Mouse (Mus musculus): ENCODE measurements around the gene Mastl.

Mastl gene

DNA sequence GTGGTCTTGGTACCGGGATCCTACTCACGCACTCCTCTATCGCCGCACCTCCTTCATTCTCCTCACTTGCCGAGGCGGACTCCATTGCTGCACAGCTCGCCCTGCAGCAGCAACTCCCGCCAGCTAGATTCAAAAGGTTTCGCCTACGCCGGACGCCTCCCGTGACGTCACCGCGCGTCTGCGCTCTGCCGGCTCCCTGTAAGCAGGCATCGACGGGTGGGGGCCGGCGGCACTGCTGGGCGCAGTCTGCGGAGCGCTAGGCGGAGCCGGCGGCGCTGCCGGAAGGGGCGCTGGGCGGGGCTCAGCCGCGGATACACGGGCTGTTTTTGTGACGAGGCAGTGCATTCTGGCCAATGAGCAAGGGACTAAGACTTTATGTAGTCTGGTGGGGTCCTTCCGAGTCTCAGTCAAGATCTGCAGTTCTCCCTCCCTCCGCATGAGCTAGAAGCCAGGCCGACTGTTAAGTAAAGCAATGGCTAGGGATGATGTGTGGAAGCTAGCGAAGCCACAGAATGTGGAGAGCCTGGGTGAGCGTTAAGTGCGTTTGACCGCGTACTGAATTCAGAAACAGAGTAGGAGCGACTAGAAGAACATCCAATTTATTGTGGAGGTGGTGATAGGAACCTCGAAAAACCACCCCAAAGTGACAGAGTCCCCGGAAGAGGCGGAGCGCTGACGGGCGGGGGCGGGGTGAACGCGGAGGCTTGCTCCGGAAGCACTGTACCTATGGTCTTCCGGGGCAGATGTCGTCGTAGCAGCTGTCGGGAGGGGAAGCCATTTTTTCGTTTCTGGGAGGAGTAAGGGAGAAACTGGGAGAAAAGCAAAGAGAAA lies at the start of gene Mastl, which contains the start of gene Yme1l1:
Gene Mastl (minus strand): TSS at position 248 of the 831 bp plus-strand sequence.
Gene Yme1l1 (plus strand): TSS at position 593 of the 831 bp plus-strand sequence.
- DNase-seq: peak; percentile 99

DNA sequence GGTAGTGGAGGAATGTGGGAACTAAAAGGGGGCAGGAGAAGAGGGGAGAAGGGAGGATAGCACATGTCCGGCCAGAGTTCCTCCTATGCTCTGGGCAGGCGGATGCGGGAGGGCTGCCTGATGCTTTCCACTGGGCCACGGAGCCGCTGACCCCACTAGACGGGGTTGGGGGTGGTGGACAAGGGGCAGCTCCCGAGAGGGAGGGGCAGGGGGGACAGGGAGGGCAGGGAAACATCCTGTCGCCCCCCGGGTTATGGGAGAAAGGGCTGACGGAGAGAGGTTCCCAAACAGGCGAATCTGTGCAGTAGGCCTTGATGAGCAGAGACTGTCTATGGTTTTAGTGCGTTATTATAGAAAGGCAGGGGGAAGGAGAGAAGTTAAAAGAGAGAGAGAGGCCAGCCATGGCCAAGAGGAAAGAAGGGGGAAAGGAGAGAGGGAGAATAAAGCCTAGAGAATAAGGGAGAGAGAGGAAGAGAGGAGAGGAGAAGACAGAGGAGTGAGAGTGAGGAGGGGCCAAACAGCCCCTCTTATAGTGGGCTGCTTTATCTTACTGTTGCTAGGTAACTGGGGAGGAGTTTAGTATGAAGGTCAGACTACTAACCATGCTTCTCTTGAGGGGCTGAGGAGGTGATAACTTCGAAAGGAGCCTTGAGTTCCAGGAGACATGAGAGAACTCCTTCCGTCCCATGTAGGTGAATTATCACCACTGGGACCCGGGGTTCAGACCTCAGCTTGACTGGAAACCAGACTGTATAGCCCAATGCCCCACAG lies 47.3 kb upstream of the Mastl start:
- DNase-seq: peak; percentile 6

DNA sequence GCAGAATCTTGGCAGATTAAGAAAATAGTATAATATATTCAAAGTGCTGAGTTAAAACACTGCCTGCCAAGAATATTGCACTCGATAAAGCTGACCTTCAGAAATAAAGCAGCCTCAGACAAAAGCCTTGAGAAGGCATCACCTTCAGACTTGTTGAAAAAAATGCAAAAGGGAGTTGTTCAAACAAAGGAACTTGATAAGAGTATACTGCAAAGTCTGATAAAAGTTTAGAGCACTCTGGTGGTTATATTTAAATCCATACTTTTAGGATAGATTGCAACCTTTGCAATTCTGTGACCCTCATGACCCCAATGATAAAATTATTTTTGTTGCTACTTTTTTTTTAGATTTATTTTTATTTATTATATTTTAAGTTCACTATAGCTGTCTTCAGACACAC lies 45.2 kb upstream of the Mastl start:
- no peak for DNase-seq

DNA sequence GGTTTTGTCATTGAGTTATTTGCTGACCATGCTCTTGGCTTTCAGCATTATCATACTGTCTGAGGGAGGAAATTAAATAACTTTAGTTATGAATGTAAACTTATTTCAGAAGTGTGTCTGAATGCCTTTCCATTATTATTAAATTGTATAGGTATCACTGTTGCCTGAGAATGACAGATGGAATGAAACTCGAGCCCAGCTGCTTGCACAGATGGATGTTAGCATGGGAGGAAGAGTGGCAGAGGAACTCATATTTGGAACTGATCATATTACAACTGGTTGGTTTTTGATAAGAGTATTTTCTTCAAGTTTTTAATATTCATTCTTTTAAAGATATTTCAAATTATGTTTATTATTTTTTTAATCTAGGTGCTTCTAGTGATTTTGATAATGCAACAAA lies 38.5 kb upstream of the Mastl start:
- DNase-seq: no peak

DNA sequence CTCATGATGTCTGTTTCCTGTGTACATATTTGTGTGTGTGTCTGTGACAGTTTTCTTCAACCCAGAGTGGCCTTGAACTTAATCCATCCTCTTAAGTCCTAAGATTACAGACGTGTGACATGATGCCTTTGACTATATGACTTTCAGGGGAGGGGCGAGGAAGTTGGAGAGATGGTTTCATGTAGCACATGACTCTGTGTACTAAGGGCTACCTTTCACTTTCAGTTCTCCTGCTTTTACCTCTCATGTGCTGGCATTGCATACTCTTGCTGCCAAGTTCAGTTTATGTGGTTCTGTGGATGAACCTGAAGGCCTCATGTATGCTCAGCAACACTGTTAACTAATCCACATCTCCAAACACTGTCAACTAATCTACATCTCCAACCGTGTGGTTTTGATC lies 16.5 kb upstream of the Mastl start:
- DNase-seq: no peak

DNA sequence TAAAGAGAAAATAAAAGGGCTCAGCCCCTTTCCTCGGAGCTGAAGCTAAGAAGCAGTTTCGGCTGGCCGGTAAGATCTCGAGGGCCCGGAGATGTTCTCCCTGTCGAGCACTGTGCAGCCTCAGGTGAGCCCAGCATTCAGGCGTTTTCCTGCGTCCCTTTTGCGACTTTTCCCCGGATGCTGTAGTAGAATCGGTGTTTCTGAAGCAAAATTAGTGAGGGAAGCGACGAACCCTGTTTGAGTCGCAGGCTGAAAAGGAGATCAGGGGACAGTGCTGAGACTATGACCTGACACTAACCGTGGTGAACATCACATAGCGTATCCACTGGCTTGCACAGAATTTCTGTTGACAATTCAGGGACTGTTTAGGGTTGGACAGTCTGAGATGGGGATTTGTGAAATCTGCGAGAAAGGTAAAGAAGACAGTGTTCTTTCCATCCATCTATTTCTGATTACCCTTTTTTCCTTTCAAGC lies 821 bp upstream of the Mastl start:
- no peak for DNase-seq

DNA sequence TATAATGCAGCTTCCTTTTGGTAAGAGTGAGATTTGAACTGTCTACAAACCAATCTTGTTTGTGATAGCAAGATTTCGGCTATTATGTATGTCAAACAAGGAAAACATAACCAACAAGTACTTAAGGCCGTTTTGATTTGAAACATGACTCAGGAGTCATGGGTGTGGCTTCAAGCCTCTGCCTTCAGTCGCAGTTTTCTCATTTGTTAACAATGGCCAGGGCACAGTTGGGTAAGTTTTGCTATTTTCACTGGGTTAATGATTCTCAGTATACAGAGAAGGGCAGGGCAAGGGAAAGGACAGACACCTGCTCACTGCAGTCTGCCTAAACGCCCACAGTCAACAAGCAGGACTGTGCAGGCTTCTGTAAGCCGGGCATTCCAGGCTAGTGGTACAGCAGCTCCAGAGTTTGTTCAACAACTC lies 614 bp downstream of the Mastl start:
- DNase-seq: no peak

DNA sequence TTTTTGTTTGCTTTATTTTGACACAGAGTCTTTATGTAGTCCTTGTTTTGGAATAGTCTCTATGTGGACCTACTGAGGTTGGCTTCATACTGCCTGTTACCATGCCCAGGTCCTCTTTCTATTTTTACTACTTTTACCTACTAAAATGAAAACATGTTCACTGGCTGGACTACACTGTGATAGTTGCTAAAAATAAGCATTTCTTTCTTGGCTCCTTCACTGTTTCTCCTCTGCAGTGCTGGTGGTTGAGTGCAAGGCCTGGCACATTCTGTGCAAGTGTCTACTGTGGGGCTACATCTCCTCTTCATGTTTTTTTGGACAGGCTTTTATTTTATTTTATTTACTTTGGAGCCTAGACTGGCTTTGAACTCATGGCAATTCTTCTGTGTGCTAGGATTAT lies 36.3 kb downstream of the Mastl start:
- no peak for DNase-seq

DNA sequence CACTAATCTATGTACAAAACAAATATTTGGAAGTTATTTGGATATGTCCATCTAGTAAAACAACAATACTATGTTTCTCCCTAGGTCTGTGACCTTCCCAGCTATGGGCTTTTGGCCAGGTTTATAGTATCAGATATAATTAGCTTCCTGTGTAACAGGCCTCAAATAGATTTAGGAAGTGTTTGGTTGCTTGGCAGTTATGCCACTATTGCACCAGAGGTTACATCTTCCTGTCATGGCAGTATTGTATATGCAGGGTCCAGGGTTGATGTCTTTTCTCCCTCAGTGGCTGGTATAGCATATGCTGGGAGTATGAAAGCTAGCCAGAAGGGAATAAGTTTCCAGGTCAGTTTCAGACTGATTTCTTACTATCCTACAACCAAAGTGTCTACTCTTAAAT lies 53.6 kb downstream of the Mastl start:
- no peak for DNase-seq

DNA sequence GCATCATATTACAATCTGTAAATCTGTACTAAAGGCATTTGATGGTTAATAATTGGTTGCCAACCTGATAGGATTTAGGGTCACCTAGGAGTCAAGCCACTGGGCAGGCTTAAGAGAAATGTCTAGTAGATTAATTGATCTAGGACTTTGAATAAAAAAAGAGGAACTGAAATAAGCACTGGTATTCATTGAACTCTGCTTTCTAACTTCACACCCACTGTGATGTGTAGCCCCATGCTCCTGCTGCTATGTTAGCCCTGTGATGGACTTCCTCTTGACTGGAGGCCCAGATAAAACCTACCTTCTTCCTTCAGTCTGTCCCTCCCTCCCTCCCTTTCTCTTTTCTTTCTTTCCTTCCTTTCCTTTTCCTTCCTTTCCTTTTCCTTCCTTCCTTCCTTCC lies 58.8 kb downstream of the Mastl start:
- no peak for DNase-seq

DNA sequence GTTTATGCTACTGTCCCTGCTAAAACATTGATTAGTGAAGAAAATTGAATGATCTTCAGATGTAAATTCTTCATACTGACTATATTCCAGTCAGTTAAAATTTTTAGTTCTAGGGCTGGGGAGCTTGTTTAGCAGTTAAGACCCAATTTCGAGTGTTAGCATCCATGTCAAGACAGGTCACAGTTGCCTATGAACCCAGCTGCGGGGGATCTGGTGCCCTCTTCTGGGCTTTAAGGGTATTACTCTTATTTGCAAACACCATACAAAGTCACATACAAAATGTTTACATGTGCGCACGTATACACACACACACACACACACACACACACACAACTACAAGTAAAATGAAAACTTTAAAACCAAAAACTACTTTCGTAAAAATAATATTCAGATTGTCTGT lies 63.6 kb downstream of the Mastl start:
- peak; percentile 63 for DNase-seq

DNA sequence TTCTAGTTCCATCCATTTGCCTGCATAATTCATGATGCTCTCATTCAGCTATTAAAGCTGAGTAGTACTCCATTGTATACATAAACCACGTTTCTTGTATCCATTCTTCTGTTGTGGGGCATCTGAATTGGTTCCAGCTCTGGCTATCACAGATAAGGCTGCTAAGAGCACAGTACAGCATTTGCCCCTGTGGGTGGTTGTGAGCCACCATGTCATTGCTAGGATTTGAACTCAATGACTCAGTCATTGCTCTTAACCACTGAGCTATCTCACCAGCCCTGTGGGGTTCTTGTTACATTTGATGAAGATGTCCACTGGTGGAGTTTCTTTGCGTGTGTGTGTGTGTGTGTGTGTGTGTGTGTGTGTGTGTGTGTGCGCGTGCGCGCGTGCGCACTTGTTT lies 71.3 kb downstream of the Mastl start:
- DNase-seq: no peak

DNA sequence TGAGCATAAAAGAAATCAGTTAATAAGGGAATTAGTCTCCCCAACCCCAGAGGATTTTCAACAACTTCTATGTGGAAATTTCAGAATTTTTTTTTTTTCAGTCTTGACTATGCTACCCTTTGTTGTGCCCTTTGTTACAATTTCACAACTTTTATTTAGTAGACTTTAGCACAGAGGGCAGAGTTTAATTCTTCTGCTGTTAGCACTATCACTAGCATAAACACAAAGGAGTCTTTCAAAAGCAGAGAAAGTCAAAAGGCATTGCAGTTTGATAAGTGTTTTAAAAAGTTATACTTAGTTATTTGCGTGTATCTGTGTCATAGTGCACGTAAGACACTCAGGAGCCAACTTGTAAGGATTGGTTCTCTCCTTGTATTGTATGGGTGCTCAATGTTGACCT lies 77.2 kb downstream of the Mastl start:
- no peak for DNase-seq

DNA sequence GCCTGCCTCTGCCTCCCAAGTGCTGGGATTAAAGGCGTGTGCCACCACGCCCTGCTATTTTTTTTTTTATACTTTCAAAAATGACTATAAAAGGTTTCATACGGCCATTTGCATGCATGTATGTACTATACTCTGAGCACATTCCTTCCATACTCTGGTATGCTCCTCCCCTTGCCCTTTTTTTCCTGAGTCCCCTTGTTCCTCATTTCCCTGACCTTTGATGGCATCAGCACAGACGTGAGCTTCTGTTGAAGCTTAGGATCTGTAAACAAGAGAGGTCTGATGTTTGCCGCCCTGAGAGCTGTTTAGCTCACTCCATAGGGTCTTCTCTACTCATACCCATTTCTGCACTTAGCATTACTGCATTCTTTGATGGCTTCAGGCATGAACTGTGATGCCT lies 78.1 kb downstream of the Mastl start:
- no peak for DNase-seq

DNA sequence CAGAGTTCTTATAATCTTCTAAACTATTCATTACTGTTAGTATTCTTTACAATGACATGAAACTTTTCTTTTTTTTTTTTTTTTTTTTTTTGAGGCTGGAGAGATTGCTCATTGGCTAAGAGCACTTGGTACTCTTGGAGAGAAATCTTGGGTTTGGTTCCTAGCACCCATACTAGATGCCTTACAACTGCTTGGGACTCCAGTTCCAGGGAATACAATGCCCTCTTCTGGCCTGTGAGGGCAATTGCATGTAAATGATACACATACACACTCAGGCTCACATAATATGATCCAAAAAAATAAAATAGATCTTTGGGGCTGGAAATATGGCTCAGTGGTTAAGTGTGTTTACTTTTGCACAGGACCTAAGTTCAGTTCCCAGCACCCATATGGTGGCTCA lies 79.0 kb downstream of the Mastl start:
- no peak for DNase-seq

DNA sequence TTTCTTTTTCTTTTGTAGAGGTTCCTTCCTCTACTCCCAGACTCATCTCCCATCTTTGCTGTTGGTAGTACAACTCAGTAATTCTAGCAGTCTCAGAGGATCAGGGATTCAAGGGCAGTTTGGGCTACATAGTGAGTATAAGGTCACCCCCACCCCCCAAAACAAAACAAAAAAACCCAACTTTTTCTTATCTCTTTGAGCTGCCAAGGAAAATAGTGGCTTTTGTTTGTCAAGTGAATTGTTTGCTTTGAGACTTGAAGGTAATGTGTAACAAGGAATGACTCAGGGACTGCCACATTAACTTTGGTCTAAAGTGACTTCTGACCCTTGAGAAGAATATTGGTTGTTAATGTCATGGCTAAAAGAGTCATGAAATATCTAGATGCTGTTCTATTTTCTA lies 80.0 kb downstream of the Mastl start:
- no peak for DNase-seq

DNA sequence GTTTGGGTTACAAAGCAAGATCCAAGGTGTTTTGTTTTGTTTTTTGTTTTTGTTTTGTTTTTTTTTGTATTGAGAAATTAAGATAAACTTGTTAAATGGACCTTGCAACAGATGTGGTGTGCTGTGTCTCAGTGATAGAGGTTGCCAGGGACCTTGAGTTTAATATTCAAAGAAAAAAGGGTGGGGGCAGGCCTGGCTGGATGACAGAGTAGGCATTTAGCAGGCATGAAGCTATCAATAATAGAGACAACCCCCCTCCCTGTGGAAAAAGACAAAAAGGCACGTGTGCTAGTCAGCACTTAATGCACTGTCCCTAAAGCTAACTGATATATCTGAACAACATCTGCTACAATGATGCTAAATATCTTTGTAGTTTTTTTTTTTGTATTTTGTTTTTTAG lies 84.4 kb downstream of the Mastl start:
- no peak for DNase-seq

DNA sequence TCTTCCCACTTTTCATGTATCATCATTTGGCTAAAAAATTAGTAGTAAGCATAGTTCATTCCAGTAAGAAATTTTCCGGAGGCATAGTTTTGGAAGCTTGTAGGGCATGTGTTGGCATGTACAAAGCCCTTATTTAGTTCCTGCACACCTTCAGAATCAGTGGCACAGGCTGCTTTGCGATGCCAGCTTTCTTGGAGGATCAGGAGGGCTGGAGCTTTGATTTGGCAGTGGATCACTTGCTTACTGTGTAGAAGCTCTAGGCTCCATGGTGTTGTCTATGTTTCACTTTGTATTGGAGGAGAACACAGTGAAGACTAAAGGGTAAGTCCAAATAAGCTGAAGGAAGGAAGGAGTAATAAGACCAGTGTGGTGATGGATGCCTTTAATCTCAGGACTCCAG lies 85.3 kb downstream of the Mastl start:
- DNase-seq: no peak

DNA sequence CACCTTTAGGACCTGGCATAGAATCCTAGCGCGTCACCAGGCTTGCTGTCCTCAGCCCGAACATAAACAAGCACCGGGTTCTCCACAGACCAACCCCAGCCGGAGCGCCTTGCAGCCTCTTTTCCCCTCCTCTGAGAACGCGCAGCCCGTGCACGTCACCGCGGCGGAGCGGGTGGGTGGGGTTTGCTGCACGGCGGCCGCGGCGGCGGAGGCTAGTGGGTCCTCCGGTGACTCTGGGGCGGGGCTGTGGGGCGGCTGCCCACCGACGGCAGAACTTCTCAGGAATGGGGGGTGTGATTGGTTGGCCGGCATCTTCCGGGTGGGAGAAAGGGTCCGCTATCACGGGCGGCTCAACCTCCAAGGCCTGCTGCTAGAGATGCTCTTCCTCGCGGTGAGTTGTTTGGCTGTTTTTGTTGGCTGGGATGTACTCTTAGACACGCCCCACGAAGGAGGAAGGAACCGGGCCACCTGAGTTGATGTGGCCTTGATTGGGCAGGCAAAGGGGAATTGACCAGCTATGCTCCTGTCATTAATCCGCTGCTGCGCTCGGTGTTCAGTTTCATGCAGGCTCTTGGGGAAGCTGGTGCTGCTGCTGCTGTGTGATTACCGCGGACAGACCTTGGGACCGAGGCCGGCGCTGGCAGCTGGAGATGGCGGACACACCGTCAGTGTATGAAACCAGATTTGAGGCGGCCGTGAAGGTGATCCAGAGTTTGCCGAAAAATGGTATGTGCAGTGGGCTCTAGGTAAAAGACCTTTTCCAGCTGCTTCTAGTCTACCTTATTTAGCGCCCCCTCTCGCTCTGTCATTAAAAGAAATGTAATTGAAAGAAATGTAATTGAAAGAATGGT lies 86.7 kb downstream of the Mastl start:
- peak; percentile 97 for DNase-seq

DNA sequence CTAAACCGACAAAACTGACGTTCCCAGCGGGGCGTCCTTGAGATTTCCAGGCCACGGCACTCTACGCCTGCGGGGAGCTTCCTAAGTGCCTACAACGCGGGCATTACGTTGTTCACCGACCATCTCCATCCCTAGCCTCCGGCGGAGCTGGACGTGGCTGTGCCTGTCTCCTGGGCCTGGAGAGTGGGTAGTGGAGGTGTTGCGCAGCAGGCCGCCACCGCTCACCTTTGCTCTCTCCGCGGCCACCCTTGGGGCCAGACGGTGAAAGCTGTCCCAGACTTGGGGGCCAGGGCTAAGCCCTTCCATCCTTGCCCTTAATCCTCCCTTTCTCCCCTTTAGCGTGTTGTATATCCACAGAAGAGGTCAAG lies 87.5 kb downstream of the Mastl start:
- peak; percentile 62 for DNase-seq

DNA sequence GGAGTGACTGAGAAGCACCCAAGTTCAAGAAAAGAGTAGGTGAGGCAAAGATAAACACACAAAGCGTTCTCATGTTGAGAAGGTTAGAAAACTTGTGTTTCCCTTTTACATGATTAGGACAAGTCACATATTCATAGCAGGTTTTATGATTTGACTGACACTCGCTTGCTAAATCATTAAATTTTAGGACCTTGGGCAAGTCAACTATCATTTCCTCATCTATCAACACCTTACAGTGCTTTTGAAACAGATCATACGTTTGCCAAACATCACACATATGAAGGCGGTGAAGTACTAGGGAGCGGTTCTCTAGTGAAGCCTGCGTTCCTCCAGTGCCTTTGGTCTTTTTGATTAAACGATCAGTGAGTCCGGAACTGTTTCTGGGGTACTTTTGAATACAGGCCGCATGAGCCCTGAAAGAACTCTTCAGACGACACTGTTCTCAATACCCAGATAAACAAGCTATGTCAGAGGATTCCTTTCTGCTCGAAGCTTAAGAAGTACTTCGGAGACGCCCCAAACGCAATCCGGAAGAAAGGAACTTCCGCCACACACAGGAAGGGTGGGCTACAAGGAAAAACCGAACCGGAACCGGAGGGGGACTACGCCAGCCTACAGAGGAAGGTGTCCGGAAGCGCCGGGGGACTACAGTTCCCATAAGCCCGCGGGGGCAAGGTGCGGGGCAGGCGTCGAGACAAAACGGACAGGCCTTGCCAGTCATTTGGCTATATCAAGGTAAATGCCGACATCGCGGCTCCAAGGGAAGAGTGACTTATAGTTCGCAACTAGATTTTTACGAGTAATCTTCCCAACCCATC lies 88.1 kb downstream of the Mastl start, which contains the start of gene Acbd5:
Gene Acbd5 (plus strand): TSS at position 616 of the 818 bp plus-strand sequence.
- DNase-seq: peak; percentile 97

Measured in thymus, postnatal 14 days (tissue).